Mouse (Mus musculus) midbrain, embryonic 11.5 days (tissue): ENCODE measurements around the gene Pygb. TPM values are rescaled to one million over a fixed set of nuclear protein-coding genes. Genes with fewer than 3 reads are reported as not detected.

Experiments used
- ATAC-seq: fragments of 200-750 bp; cut with Nextera tagmentation; 2 replicates; pipeline ENCODE4 v1.8.0; 2017; ENCODE audit warnings: moderate TSS enrichment, moderate library complexity; ENCODE audit not compliant: low FRiP score
- DNase-seq: peaks from one replicate; pipeline ENCODE4 v3.0.0; 2015; ENCODE audit warnings: low spot score; ENCODE audit errors: missing footprints
- H3K27ac ChIP-seq: fragments of 300-500 bp; sonication (generic); 2 replicates; pipeline ENCODE4 v1.5.1; 2014; ENCODE audit warnings: low read depth, low read length
- H3K27me3 ChIP-seq: fragments of 300-500 bp; sonication (generic); 2 replicates; pipeline ENCODE4 v1.6.1; 2014; ENCODE audit warnings: mild to moderate bottlenecking, low read length, moderate library complexity, mixed read lengths; ENCODE audit not compliant: control insufficient read depth, insufficient read depth
- H3K36me3 ChIP-seq: fragments of 300-500 bp; sonication (generic); 2 replicates; pipeline ENCODE4 v1.6.1; 2014; ENCODE audit warnings: mild to moderate bottlenecking, low read length, moderate library complexity, mixed read lengths; ENCODE audit not compliant: control insufficient read depth, insufficient read depth
- H3K4me1 ChIP-seq: fragments of 300-500 bp; sonication (generic); 2 replicates; pipeline ENCODE4 v1.6.1; 2014; ENCODE audit warnings: low read length; ENCODE audit not compliant: control insufficient read depth, insufficient read depth
- H3K4me2 ChIP-seq: fragments of 300-500 bp; sonication (generic); 2 replicates; pipeline ENCODE4 v1.6.1; 2014; ENCODE audit warnings: mild to moderate bottlenecking, moderate library complexity
- H3K4me3 ChIP-seq: fragments of 300-500 bp; sonication (generic); 2 replicates; pipeline ENCODE4 v1.5.1; 2014; ENCODE audit warnings: low read depth, low read length
- H3K9ac ChIP-seq: fragments of 300-500 bp; sonication (generic); 2 replicates; pipeline ENCODE4 v1.6.1; 2014; ENCODE audit warnings: low read length
- H3K9me3 ChIP-seq: fragments of 300-500 bp; sonication (generic); 2 replicates; pipeline ENCODE4 v1.6.1; 2016; ENCODE audit warnings: low read length; ENCODE audit not compliant: control insufficient read depth
- WGBS: fragments of 180-500 bp; shearing (Covaris S2); extraction: QIAGEN DNeasy Blood & Tissue Kit; methylation state at CpG from one replicate; pipeline ENCODE4 v1.1.7; 2014; 5-methylcytosine and 5-hydroxymethylcytosine counted together
- polyA plus RNA-seq: library from polyadenylated mRNA; unstranded; fragments of >200 nt; fragmentation: Nextera tagmentation; extraction: Ambion mirVana; gene quantifications from 2 replicates; pipeline ENCODE4 v1.2.1, GENCODE M21; 2014

Pygb gene
- 34.1 and 39.1 TPM in 2 replicates for polyA plus RNA-seq

DNA sequence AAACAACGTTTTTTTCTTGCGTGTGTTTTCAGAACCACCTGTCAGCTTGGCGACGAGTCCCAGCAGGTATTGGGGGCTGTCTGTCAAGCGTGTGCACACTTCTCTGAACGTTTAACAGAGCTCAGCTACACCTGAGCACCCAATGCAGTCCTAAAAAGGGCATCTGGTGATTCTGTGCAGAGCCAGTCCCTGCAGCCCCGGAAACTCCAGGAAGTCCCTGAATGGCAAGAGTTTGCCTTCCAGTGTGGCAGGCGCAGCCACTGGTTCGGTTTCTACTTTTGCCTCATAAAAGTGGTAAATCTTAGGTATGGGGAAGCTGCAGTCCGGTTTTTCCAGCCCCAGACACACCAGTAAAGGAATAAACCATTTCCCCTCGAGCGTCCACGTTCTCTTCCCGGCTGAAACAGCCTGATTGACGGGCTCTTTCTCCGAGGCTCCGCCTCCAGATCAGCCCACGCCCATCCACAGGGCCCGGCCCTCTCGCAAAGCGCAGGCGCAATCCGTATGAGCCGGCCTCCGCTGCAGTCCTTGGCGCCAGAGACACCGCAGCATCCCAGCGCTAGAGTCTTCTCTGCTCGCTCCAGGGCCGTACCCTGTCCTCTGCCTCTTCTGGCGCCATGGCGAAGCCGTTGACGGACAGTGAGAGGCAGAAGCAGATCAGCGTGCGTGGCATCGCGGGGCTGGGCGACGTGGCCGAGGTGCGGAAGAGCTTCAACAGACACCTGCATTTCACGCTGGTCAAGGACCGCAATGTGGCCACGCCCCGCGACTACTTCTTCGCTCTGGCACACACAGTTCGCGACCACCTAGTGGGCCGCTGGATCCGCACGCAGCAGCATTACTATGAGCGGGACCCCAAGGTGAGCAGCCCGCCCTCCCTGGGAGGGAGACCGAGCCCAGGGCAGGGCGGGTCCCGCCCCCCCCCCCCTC lies at the start of gene Pygb:
Gene Pygb (plus strand): TSS at position 485 of the 930 bp plus-strand sequence.
- H3K27me3 ChIP-seq, result no peaks in the 10 kb centered on the region; the same call in 1 of the 2 replicates
- WGBS, result 2% methylated on average over 57 of the region's 58 CpGs
- no peak within 1 kb of the TSS for H3K27ac ChIP-seq
- DNase-seq (peak; percentile 98), ATAC-seq (peak; percentile 98)
- H3K9ac ChIP-seq, result peak within 1 kb of the TSS; percentile 77
- peak within 1 kb of the TSS; percentile 78 for H3K4me3 ChIP-seq
- no peaks in the 10 kb centered on the region for H3K36me3 ChIP-seq
- H3K4me2 ChIP-seq, result peak within 1 kb of the TSS; percentile 91
- H3K4me1 ChIP-seq, result peaks cover 6% of the 10 kb centered on the region
- H3K9me3 ChIP-seq, result no peaks in the 10 kb centered on the region

DNA sequence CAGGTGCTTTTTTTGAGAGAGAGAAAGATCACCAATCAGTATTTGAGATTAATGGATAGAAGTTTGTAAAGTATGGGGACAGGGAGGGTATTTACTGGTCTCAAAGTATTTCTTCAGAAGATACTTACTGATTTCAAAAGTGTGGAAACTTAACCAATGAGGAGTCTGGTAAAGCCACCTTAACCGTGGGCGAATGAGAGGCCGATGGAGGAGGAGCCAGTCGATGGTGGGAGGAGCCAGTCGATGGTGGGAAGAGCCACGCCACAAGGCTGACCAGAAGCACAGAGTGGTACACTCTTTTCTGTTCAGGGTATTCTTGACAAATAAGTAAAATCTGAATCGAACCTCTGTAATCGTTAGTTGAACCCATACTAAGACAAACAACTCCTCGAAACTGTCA lies 48.7 kb upstream of the Pygb start:
- Histone ChIP-seq H3K4me3 (no peak overlapping the region), H3K4me2 (no peak overlapping the region), H3K9me3 (no peaks in the 10 kb centered on the region), H3K27ac (no peak overlapping the region), H3K4me1 (peaks cover 5% of the 10 kb centered on the region; the same call in 1 of the 2 replicates), H3K9ac (no peak overlapping the region), H3K27me3 (no peaks in the 10 kb centered on the region), H3K36me3 (no peaks in the 10 kb centered on the region)
- 87% methylated on average over 9 of the region's 9 CpGs for WGBS
- DNase-seq (no peak), ATAC-seq (no peak)

DNA sequence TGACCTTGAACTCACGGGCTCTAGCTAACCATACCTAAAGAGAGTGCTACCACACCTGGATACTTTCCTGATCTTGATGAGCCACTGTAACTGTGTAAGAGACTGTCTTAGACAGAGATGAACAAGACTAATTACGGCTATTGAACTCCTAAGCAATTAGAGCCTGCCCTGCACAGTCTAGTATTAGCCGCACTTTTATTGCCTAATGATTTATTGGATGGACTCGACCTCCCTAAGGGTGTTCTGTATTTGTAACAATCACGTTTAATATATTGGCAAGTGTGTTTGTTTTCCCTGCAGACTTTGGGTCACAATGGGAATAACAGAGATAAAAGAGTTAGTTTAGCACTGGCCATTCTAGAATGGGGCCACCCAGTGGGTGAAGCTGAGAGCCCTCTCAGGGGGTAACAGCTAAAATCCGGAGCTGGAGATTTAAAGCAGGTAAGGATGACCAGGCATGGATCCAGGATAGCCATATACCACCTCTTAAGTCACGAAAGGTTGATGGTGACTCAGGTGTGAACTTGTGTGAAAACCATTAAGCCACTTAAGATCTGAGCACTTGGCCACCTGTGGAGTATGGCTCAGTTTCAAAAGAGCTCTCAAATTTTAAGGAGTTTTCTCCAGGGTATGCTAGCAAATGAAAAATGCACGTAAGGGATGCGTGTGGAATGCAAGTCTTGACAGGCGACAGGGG lies 46.2 kb upstream of the Pygb start:
- Histone ChIP-seq H3K9ac (no peak overlapping the region), H3K4me1 (peaks cover 5% of the 10 kb centered on the region; the same call in 1 of the 2 replicates), H3K27me3 (no peaks in the 10 kb centered on the region), H3K27ac (no peak overlapping the region), H3K4me3 (no peak overlapping the region), H3K36me3 (no peaks in the 10 kb centered on the region), H3K9me3 (no peaks in the 10 kb centered on the region), H3K4me2 (no peak overlapping the region)
- ATAC-seq (no peak), DNase-seq (no peak)
- WGBS, result 72% methylated on average over 10 of the region's 10 CpGs

DNA sequence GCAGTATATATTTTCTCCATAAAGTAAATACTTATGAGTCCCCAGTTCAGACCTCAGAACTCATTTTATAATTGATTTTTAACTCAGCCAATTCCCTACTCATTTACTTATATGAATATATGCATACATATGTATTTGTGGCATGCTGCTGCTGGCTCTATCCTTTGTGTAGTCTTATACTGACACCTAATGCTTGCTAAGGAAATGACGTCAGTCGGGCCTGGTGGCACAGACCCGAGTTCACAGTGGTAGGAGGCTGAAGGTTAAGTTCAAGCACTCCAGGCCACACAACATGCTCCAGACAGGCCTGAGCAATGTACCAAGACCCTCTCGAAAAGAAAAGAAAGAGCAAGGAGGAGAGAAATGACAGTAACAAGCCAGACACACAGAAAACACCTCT lies 45.1 kb upstream of the Pygb start:
- H3K27ac ChIP-seq, result no peak overlapping the region
- H3K4me2 ChIP-seq, result no peak overlapping the region
- no peaks in the 10 kb centered on the region for H3K9me3 ChIP-seq
- no peak overlapping the region for H3K4me3 ChIP-seq
- no peaks in the 10 kb centered on the region for H3K36me3 ChIP-seq
- DNase-seq, result no peak
- H3K9ac ChIP-seq, result no peak overlapping the region
- H3K4me1 ChIP-seq, result no peaks in the 10 kb centered on the region
- ATAC-seq, result peak; percentile 47; the same call in 1 of the 2 replicates
- 61% methylated on average over 4 of the region's 4 CpGs for WGBS
- no peaks in the 10 kb centered on the region for H3K27me3 ChIP-seq

DNA sequence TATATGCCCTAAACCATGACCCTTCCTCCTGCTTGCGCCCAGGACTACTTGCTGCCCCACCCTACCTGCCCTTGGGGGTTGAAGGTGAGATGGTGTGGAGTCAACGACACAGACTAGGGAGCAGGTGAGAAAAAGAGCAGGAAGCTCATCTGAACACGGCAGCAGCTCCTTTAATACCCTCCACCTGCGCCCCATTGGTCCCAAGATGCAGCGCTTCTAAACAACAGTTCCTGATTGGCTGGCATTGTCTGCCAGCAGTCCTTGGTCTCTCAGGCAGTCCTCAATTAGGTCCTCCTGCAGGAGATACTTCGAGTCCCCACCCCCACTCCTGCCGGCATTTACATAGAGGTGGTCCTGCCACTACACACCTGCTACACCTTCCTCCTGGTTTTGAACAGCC lies 41.5 kb upstream of the Pygb start:
- H3K9me3 ChIP-seq, result no peaks in the 10 kb centered on the region
- no peak for DNase-seq
- H3K9ac ChIP-seq, result no peak overlapping the region
- H3K4me1 ChIP-seq, result peaks cover 7% of the 10 kb centered on the region
- H3K27me3 ChIP-seq, result no peaks in the 10 kb centered on the region
- H3K36me3 ChIP-seq, result no peaks in the 10 kb centered on the region
- H3K4me2 ChIP-seq, result no peak overlapping the region
- H3K27ac ChIP-seq, result no peak overlapping the region
- no peak for ATAC-seq
- no peak overlapping the region for H3K4me3 ChIP-seq
- 73% methylated on average over 7 of the region's 7 CpGs for WGBS

DNA sequence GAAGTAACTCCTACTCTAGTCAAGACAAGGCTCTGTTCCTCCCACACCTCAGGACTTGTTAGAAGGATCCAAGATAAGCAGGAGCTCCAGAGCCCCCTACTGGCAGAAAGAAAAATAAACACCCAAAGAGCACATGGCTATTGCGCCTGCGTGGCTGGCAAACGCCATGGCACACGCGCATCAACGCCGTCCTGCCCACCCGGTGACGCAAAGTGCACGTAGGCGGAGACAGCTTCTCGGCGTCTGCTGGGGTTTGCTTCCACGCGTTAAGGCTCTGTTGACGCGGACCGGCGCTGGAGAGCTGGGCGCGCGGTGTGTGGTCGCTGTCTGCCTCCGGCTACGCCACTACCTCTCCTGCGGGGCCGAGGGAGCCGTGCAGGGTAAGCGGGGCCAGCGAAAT lies 37.7 kb upstream of the Pygb start, which contains the start of gene Entpd6:
Gene Entpd6 (plus strand): TSS at position 189 of the 400 bp plus-strand sequence.
- H3K27me3 ChIP-seq, result no peaks in the 10 kb centered on the region
- peak; percentile 97 for ATAC-seq
- peaks cover 7% of the 10 kb centered on the region for H3K4me1 ChIP-seq
- DNase-seq, result peak; percentile 100
- H3K27ac ChIP-seq, result peak within 1 kb of the TSS; percentile 22; the same call in 1 of the 2 replicates
- peak within 1 kb of the TSS; percentile 86 for H3K9ac ChIP-seq
- no peaks in the 10 kb centered on the region for H3K9me3 ChIP-seq
- no peaks in the 10 kb centered on the region for H3K36me3 ChIP-seq
- H3K4me3 ChIP-seq, result peak within 1 kb of the TSS; percentile 67
- H3K4me2 ChIP-seq, result peak within 1 kb of the TSS; percentile 95
- under 1% methylated on average over 30 of the region's 30 CpGs for WGBS

DNA sequence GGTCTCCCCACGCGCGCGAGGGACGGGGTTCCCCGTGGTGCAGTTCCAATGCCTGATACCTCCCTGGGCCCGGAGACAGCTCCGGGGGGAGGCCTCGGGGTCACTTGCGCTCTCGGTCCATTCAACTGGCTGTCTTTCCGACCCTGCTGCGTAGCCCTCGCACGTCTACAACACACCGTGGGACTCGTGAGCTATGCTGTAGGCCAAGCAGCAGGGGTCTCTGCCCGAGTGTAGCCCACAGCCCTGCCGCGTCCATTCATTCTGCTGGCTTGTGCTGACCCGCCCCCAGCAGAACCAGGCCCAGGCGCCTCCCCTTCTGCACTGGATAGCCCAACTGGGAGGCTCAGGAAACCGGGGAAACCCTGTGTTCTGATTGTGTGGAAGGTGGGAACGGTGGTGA lies 37.3 kb upstream of the Pygb start:
- peak overlapping the region; percentile 86 for H3K9ac ChIP-seq
- no peaks in the 10 kb centered on the region for H3K27me3 ChIP-seq
- H3K4me2 ChIP-seq, result peak overlapping the region; percentile 95
- no peak for DNase-seq
- H3K27ac ChIP-seq, result peak overlapping the region; percentile 22; the same call in 1 of the 2 replicates
- H3K4me3 ChIP-seq, result peak overlapping the region; percentile 67
- no peaks in the 10 kb centered on the region for H3K36me3 ChIP-seq
- peak; percentile 85 for ATAC-seq
- H3K9me3 ChIP-seq, result no peaks in the 10 kb centered on the region
- peaks cover 7% of the 10 kb centered on the region for H3K4me1 ChIP-seq
- 1% methylated on average over 24 of the region's 24 CpGs for WGBS

DNA sequence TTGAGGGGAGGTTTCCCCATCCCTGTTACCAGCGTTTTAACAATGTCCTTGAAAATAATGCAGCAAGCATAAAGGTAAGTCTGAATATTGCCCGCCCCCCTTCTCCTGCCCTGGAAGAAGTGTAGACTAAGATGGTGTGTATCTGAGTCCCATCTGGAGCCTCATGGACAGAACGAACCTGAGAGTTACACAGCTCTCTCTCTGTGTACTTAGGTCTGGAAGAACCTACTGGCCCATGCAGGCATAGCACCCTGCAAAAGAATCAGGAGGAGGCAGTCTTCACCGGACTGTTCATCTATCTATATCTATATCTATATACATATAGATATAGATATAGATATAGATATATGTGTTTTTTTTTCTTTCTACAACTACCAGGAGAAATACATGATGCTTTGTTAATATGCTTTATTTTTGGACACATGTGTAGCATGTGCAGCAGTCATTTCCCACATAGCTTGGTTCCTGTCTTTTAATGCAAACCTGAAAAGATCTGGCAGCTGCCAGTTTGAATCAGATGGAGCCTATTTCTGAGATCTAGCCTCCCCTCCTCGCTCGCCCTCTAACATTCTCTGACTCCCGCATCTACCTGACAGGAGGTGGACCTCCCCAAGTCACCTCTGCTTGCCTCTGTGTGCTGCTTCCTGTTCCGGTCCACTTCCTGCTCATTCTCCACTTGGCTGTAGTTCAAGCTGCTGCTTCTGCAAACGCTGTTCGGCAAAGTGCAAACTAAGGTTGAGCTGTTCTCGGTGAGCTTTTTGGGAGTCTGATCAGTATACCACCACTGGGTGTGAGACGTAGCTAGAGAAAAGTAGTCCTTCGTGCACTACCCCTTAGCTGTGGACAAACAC lies 36.2 kb upstream of the Pygb start:
- no peaks in the 10 kb centered on the region for H3K36me3 ChIP-seq
- ATAC-seq (no peak), DNase-seq (peak; percentile 76)
- no peak overlapping the region for H3K4me3 ChIP-seq
- peaks cover 7% of the 10 kb centered on the region for H3K4me1 ChIP-seq
- H3K9ac ChIP-seq, result no peak overlapping the region
- H3K27ac ChIP-seq, result no peak overlapping the region
- WGBS, result 83% methylated on average over 13 of the region's 13 CpGs
- no peaks in the 10 kb centered on the region for H3K9me3 ChIP-seq
- H3K4me2 ChIP-seq, result no peak overlapping the region; the same call in 1 of the 2 replicates
- H3K27me3 ChIP-seq, result no peaks in the 10 kb centered on the region
